10 mouse cellular contexts compared by ENCODE assay signal in the genomic region with DNA sequence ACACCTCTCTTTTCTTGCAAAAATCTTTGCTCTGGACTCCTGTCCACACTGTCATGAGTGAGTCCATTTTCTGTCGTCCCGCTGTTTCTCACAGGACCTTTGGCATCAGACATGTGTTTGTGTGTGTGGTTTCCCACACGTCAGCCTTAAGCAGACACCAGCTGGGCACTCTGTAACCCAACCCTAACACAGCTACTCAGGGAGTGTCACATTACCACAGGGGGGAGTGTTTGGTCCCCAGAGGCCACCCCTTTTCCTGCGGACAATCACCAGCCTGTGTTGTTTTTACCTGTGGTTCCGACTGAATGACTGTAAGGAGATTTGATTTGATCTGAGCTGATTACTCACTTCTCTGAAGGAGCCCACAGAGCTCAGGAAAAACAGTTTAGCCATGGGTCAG. TPM values are rescaled to one million over a fixed set of nuclear protein-coding genes. Genes with fewer than 3 reads are reported as not detected.
DNase-seq lines count a peak whose midpoint lies in the region; ATAC-seq and TF ChIP-seq lines count a peak whose summit lies in the region.
"Had no signal": no experiment of that assay in that cellular context is flagged by ENCODE, and none has a peak within 500 bp of the region (broad histone marks: within the 10 kb centered on the region; RNA-seq: fewer than 3 reads in every experiment).

No protein-coding gene starts in this region.

- ATAC-seq in forebrain, postnatal 0 days, result no peak
- 0 out of 2 replicates have a peak, but pooled peaks have one; percentile 48 for ATAC-seq in stomach, embryonic 16.5 days (ENCODE audit: insufficient read depth, low FRiP score)

- no peak for DNase-seq in forebrain, embryonic 10.5 days (ENCODE audit: extremely low spot score, low spot score)
- no peak for DNase-seq in forebrain, postnatal 0 days
- peak; percentile 7 to 25 for DNase-seq in spleen, adult 2 months (ENCODE audit: low read depth in 1 of 2, low spot score in 2 of 2)
- DNase-seq in spleen, postnatal 14 days (ENCODE audit: low spot score in 2 of 2), result no peak
- no peak for DNase-seq in limb, embryonic 10.5 days (ENCODE audit: low spot score)
- DNase-seq in layer of hippocampus, postnatal 25 days (ENCODE audit: extremely low spot score in 1 of 2, low spot score in 1 of 2), result no peak
- no peak for DNase-seq in adrenal gland, adult 2 months
- DNase-seq: gastrocnemius, postnatal 36 days had no signal

- no peak overlapping the region for H3K4me2 ChIP-seq in forebrain, postnatal 0 days (ENCODE audit: low read depth)
- H3K4me2 ChIP-seq in stomach, embryonic 16.5 days (ENCODE audit: low read depth, low read length), result no peak overlapping the region
- H3K4me2 ChIP-seq: liver, embryonic 15.5 days had no signal

- no peaks in the 10 kb centered on the region for H3K36me3 ChIP-seq in forebrain, embryonic 10.5 days (replicated peaks)
- no peaks in the 10 kb centered on the region for H3K36me3 ChIP-seq in forebrain, postnatal 0 days (ENCODE audit: insufficient read depth)
- no peaks in the 10 kb centered on the region for H3K36me3 ChIP-seq in spleen, adult 2 months (ENCODE audit: control insufficient read depth, insufficient read depth, low read length)
- no peaks in the 10 kb centered on the region for H3K36me3 ChIP-seq in limb, embryonic 10.5 days
- H3K36me3 ChIP-seq in stomach, embryonic 16.5 days (ENCODE audit: control insufficient read depth, insufficient read depth, low read length), result no peaks in the 10 kb centered on the region
- H3K36me3 ChIP-seq: liver, embryonic 15.5 days had no signal

- H3K4me1 ChIP-seq in forebrain, embryonic 10.5 days, result peaks cover 51% of the 10 kb centered on the region
- H3K4me1 ChIP-seq in forebrain, postnatal 0 days (ENCODE audit: insufficient read depth), result no peaks in the 10 kb centered on the region
- no peaks in the 10 kb centered on the region; the same call in 1 of the 2 replicates for H3K4me1 ChIP-seq in spleen, adult 2 months (ENCODE audit: control insufficient read depth, insufficient read depth, insufficient read length)
- peaks cover 83% of the 10 kb centered on the region for H3K4me1 ChIP-seq in limb, embryonic 10.5 days
- peaks cover 9% of the 10 kb centered on the region for H3K4me1 ChIP-seq in stomach, embryonic 16.5 days (ENCODE audit: control insufficient read depth, insufficient read depth, low read length)

- 28% methylated on average over 5 of the region's 5 CpGs for WGBS in forebrain, embryonic 10.5 days
- WGBS in forebrain, postnatal 0 days, result 33% methylated on average over 5 of the region's 5 CpGs
- WGBS in spleen, adult 2 months, result 21% methylated on average over 5 of the region's 5 CpGs
- 11% methylated on average over 5 of the region's 5 CpGs for WGBS in limb, embryonic 10.5 days
- 16% methylated on average over 5 of the region's 5 CpGs for WGBS in stomach, embryonic 16.5 days

- peaks cover 5% of the 10 kb centered on the region; the same call in 1 of the 2 replicates for H3K9me3 ChIP-seq in forebrain, embryonic 10.5 days
- H3K9me3 ChIP-seq in forebrain, postnatal 0 days (ENCODE audit: low read length), result no peaks in the 10 kb centered on the region
- H3K9me3 ChIP-seq in limb, embryonic 10.5 days (replicated peaks), result no peaks in the 10 kb centered on the region
- H3K9me3 ChIP-seq in stomach, embryonic 16.5 days (replicated peaks; ENCODE audit: control insufficient read depth, low read length), result no peaks in the 10 kb centered on the region
- H3K9me3 ChIP-seq: liver, embryonic 15.5 days had no signal

- TF ChIP-seq CTCF in forebrain, postnatal 0 days (IDR thresholded peaks at IDR 0.05; ENCODE audit: low read depth), result no peak
- no peak for TF ChIP-seq CTCF in spleen, adult 2 months (IDR thresholded peaks at IDR 0.05; ENCODE audit: extremely low read depth, insufficient read depth, insufficient read length, insufficient replicate concordance)

- H3K27ac ChIP-seq in forebrain, embryonic 10.5 days, result peak overlapping the region; percentile 4; the same call in 1 of the 2 replicates
- no peak overlapping the region for H3K27ac ChIP-seq in forebrain, postnatal 0 days (ENCODE audit: low read depth, low read length)
- peak overlapping the region; percentile 55 for H3K27ac ChIP-seq in spleen, adult 2 months (ENCODE audit: insufficient read depth, low read length)
- H3K27ac ChIP-seq in limb, embryonic 10.5 days, result peak overlapping the region; percentile 59
- no peak overlapping the region for H3K27ac ChIP-seq in stomach, embryonic 16.5 days (ENCODE audit: low read length)
- H3K27ac ChIP-seq: liver, embryonic 15.5 days had no signal

- H3K4me3 ChIP-seq in forebrain, embryonic 10.5 days, result no peak overlapping the region
- no peak overlapping the region for H3K4me3 ChIP-seq in forebrain, postnatal 0 days (ENCODE audit: low read depth, low read length)
- H3K4me3 ChIP-seq in spleen, adult 2 months (ENCODE audit: extremely low read depth, insufficient read depth, insufficient read length), result no peak overlapping the region
- H3K4me3 ChIP-seq in limb, embryonic 10.5 days, result no peak overlapping the region
- H3K4me3 ChIP-seq in stomach, embryonic 16.5 days (replicated peaks; ENCODE audit: low read length), result no peak overlapping the region
- H3K4me3 ChIP-seq: liver, embryonic 15.5 days had no signal

- H3K27me3 ChIP-seq in forebrain, embryonic 10.5 days (ENCODE audit: poor library complexity, severe bottlenecking), result peaks cover 59% of the 10 kb centered on the region
- H3K27me3 ChIP-seq in forebrain, postnatal 0 days (ENCODE audit: insufficient read depth, low read length), result no peaks in the 10 kb centered on the region
- no peaks in the 10 kb centered on the region for H3K27me3 ChIP-seq in spleen, adult 2 months (ENCODE audit: control insufficient read depth, insufficient read depth, low read length)
- no peaks in the 10 kb centered on the region for H3K27me3 ChIP-seq in limb, embryonic 10.5 days (ENCODE audit: low read depth, poor library complexity, severe bottlenecking)
- no peaks in the 10 kb centered on the region for H3K27me3 ChIP-seq in stomach, embryonic 16.5 days (ENCODE audit: control insufficient read depth, insufficient read depth, low read length)
- H3K27me3 ChIP-seq: liver, embryonic 15.5 days had no signal

- no peak overlapping the region for H3K9ac ChIP-seq in forebrain, postnatal 0 days
- H3K9ac ChIP-seq in stomach, embryonic 16.5 days (ENCODE audit: low read length), result no peak overlapping the region
- H3K9ac ChIP-seq: liver, embryonic 15.5 days had no signal

- TF ChIP-seq POLR2A in spleen, adult 2 months (IDR thresholded peaks at IDR 0.05; ENCODE audit: low read depth, low read length), result no peak

RNA-seq across cellular contexts. Expression of a gene that starts 39.3 kb away (rescaled TPM):
- polyA plus RNA-seq in forebrain, embryonic 10.5 days (2016; fragmentation: Nextera tagmentation; extraction: Ambion mirVana), result 1.6 and 2.1 TPM in 2 replicates
- 1.8 and 2.0 TPM in 2 replicates for total RNA-seq in forebrain, postnatal 0 days (2014; rRNA removed)
- 1.2 and 1.8 TPM in 2 replicates for polyA plus RNA-seq in forebrain, postnatal 0 days (2015; fragmentation: Nextera tagmentation; extraction: Ambion mirVana)
- polyA plus RNA-seq in spleen, adult 2 months (2012; rRNA removed), result 0.13 and 0.41 TPM in 2 replicates
- polyA plus RNA-seq in limb, embryonic 10.5 days (2016; fragmentation: Nextera tagmentation; extraction: Ambion mirVana), result 2.0 and 3.0 TPM in 2 replicates
- 2.3 and 2.5 TPM in 2 replicates for polyA plus RNA-seq in stomach, embryonic 16.5 days (2015; fragmentation: Nextera tagmentation; extraction: Ambion mirVana)
- total RNA-seq in layer of hippocampus, postnatal 25 days (2021), result 10 to 100 TPM; 81.0 to 83.2 TPM
- total RNA-seq in adrenal gland, adult 2 months (2021), result 10 to 100 TPM in 1 of 2 experiments, 1 to 10 TPM in 1; 9.3 to 13.1 TPM
- polyA plus RNA-seq in adrenal gland, adult 2 months (2012; rRNA removed), result 1.4 and 1.5 TPM in 2 replicates

Comparison
In these comparisons a context has a peak if more than half of its experiments do, and no peak if none do; other contexts are left out.
1. DNase-seq: peak in spleen, adult 2 months (2 of 2); none in forebrain, embryonic 10.5 days (single experiment), forebrain, postnatal 0 days (single experiment), spleen, postnatal 14 days (0 of 2), limb, embryonic 10.5 days (single experiment), layer of hippocampus, postnatal 25 days (0 of 2) and adrenal gland, adult 2 months (single experiment).
2. H3K27ac ChIP-seq: peak in forebrain, embryonic 10.5 days (single experiment), spleen, adult 2 months (single experiment) and limb, embryonic 10.5 days (single experiment); none in forebrain, postnatal 0 days (single experiment) and stomach, embryonic 16.5 days (single experiment).